Mouse (Mus musculus) layer of hippocampus, postnatal 36 days (tissue): ENCODE data around the gene Orm2. TPM values are rescaled to one million over a fixed set of nuclear protein-coding genes. Genes with fewer than 3 reads are reported as not detected.

Experiments used
- DNase-seq, 2 experiments: peaks; one replicate each; pipeline ENCODE4 v3.0.0; 2022
- total RNA-seq, 2 experiments: library from RNA; stranded (reverse); gene quantifications; 2 replicates each; pipeline ENCODE4 v1.2.3; 2021

Orm2 gene
- total RNA-seq, 2 experiments from 2014 or later, result not detected

- DNase-seq, result no peak
Observed at GRCm38 (mm10) chr4:63408247-63408646, 46.0 kb downstream of the Orm2 start.

GRCm38 (mm10) chr4:63408649-63409048 is 46.4 kb downstream of the Orm2 start:
- DNase-seq, result peak in 1 of 2 experiments; percentile 42

DNA sequence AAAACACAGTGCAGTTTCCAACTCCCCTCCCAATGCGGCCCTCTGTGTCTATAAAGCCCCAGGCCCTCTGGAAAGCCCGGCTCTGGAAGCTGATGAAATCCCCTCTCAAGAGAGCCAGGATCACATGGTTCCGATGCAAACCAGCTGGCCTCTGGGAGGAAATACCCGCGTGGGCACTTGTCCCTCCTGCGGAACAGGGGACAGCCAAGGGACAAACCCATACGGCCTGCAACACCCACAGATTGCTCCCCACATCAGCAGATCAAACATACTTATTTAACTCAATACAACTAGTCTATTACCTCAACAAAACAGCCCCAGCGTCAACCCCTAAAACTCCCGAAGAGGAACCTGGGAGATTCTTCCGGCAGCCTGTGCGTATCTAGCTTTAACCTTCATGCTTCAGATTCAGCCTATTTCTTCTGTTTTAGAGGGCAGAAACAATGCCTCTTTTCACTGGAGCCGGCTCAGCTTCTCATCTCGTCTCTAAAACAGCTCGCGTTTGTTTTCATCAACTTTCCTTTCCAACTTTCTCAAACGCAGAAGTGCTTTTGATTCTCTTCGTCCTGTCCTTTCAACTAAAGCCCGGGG is 47.2 kb downstream of the Orm2 start:
- no peak for DNase-seq

GRCm38 (mm10) chr4:63409908-63410582 is 47.8 kb downstream of the Orm2 start:
- no peak for DNase-seq

- DNase-seq, result peak; percentile 85 to 87
Observed at GRCm38 (mm10) chr4:63410583-63410934, 48.3 kb downstream of the Orm2 start.

DNA sequence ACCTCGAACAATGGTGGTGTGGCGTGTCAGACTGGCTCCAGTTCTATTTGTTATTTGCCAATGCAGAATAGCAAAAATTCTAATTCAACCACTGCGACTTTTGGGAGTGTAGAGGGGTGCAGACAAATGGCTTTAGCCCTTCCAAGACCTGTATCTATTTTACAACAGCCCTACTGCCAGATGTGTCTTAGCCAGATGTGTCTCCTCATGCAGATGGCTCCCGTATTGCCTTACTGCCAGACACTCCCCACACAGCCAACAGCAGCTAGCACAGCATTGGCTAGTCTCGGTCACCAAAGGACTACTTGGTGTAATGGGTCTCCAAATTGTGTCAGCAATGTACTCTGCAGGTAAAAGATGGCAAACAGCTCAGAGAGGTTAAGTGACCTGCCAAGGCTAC is 49.0 kb downstream of the Orm2 start:
- no peak for DNase-seq

GRCm38 (mm10) chr4:63414951-63415350 is 52.7 kb downstream of the Orm2 start:
- DNase-seq, result no peak

Other genes with a start within 250 kb of the Orm2 start
- not detected for gene Ambp, start 207.7 kb upstream of the Orm2 start, total RNA-seq
- not detected for gene Kif12, start 190.3 kb upstream of the Orm2 start, total RNA-seq
- 1 to 10 TPM; 3.9 to 5.4 TPM for gene Col27a1, start 148.4 kb upstream of the Orm2 start, total RNA-seq
- gene Orm1, start 17.9 kb upstream of the Orm2 start, total RNA-seq, result not detected
- not detected for gene Orm3, start 6.3 kb upstream of the Orm2 start, total RNA-seq
- 1 to 10 TPM; 2.8 to 3.0 TPM for gene Akna, start 40.9 kb downstream of the Orm2 start, total RNA-seq
- 10 to 100 TPM; 18.8 to 22.3 TPM for gene Whrn, start 133.5 kb downstream of the Orm2 start, total RNA-seq
- gene Atp6v1g1, start 182.3 kb downstream of the Orm2 start, total RNA-seq, result 100 to 1,000 TPM; 124 to 125 TPM
- 1 to 10 TPM; 7.1 to 8.4 TPM for gene Tmem268, start 196.3 kb downstream of the Orm2 start, total RNA-seq
- gene Gm11213, start 242.8 kb downstream of the Orm2 start, total RNA-seq, result not detected